7 mouse cellular contexts compared by ENCODE assay signal in genomic region chr11:117599049-117599787, GRCm38 (mm10). TPM values are rescaled to one million over a fixed set of nuclear protein-coding genes. Genes with fewer than 3 reads are reported as not detected.
DNase-seq lines count a peak whose midpoint lies in the region; ATAC-seq lines count a peak whose summit lies in the region.

No protein-coding gene starts in this region.

- no peaks in the 10 kb centered on the region for H3K36me3 ChIP-seq in embryonic facial prominence, embryonic 14.5 days (ENCODE audit: control insufficient read depth, insufficient read depth, low read length)
- no peaks in the 10 kb centered on the region for H3K36me3 ChIP-seq in hindbrain, embryonic 15.5 days
- H3K36me3 ChIP-seq in stomach, embryonic 14.5 days (ENCODE audit: control insufficient read depth, insufficient read depth, low read length) = no peaks in the 10 kb centered on the region

- peaks cover 27% of the 10 kb centered on the region for H3K4me1 ChIP-seq in embryonic facial prominence, embryonic 14.5 days (ENCODE audit: control insufficient read depth, insufficient read depth, low read length)
- H3K4me1 ChIP-seq in hindbrain, embryonic 15.5 days (replicated peaks) = peaks cover 55% of the 10 kb centered on the region
- peaks cover 14% of the 10 kb centered on the region; the same call in 1 of the 2 replicates for H3K4me1 ChIP-seq in stomach, embryonic 14.5 days (ENCODE audit: control insufficient read depth, insufficient read depth, low read length)

- 0 out of 2 replicates have a peak overlapping the region, but pooled peaks have one; percentile 39 for H3K27ac ChIP-seq in embryonic facial prominence, embryonic 14.5 days (replicated peaks; ENCODE audit: low read depth, low read length)
- H3K27ac ChIP-seq in hindbrain, embryonic 15.5 days (replicated peaks) = peak overlapping the region; percentile 81
- no peak overlapping the region for H3K27ac ChIP-seq in stomach, embryonic 14.5 days (ENCODE audit: low read length)

- H3K27me3 ChIP-seq in embryonic facial prominence, embryonic 14.5 days (replicated peaks; ENCODE audit: control insufficient read depth, insufficient read depth, low read length) = 0 out of 2 replicates have a peak, but pooled peaks cover 5% of the 10 kb centered on the region
- H3K27me3 ChIP-seq in hindbrain, embryonic 15.5 days = 0 out of 2 replicates have a peak, but pooled peaks cover 3% of the 10 kb centered on the region
- 0 out of 2 replicates have a peak, but pooled peaks cover 8% of the 10 kb centered on the region for H3K27me3 ChIP-seq in stomach, embryonic 14.5 days (ENCODE audit: control insufficient read depth, insufficient read depth, low read length)

- H3K9me3 ChIP-seq in embryonic facial prominence, embryonic 14.5 days (ENCODE audit: control insufficient read depth, low read length) = no peaks in the 10 kb centered on the region
- H3K9me3 ChIP-seq in hindbrain, embryonic 15.5 days = no peaks in the 10 kb centered on the region
- no peaks in the 10 kb centered on the region for H3K9me3 ChIP-seq in stomach, embryonic 14.5 days (ENCODE audit: control insufficient read depth, low read depth, low read length)

- DNase-seq in 416B (ENCODE audit: low read depth) = peak; percentile 38
- DNase-seq in A20 (ENCODE audit: low read depth, low spot score) = peak; percentile 56
- DNase-seq in embryonic facial prominence, embryonic 14.5 days (ENCODE audit: low spot score) = peak; percentile 50
- peak; percentile 18 for DNase-seq in lung, postnatal 14 days
- DNase-seq in urinary bladder, postnatal 10 days (ENCODE audit: low spot score) = no peak

- no peak for ATAC-seq in embryonic facial prominence, embryonic 14.5 days (ENCODE audit: low read depth)
- ATAC-seq in hindbrain, embryonic 15.5 days (ENCODE audit: low FRiP score, low read depth) = no peak
- ATAC-seq in stomach, embryonic 14.5 days (ENCODE audit: insufficient number of reproducible peaks, insufficient read depth, low FRiP score, low read depth) = no peak

- H3K4me2 ChIP-seq in embryonic facial prominence, embryonic 14.5 days (ENCODE audit: low read depth, low read length) = peak overlapping the region; percentile 55
- H3K4me2 ChIP-seq in hindbrain, embryonic 15.5 days = peak overlapping the region; percentile 28
- peak overlapping the region; percentile 42 for H3K4me2 ChIP-seq in stomach, embryonic 14.5 days (replicated peaks; ENCODE audit: low read depth, low read length)

- peak overlapping the region; percentile 34 for H3K4me3 ChIP-seq in embryonic facial prominence, embryonic 14.5 days (ENCODE audit: low read depth, low read length)
- no peak overlapping the region for H3K4me3 ChIP-seq in hindbrain, embryonic 15.5 days
- H3K4me3 ChIP-seq in stomach, embryonic 14.5 days (ENCODE audit: low read depth, low read length) = peak overlapping the region; percentile 22; the same call in 1 of the 2 replicates

- 6% methylated on average over 16 of the region's 16 CpGs for WGBS in embryonic facial prominence, embryonic 14.5 days
- WGBS in hindbrain, embryonic 15.5 days = 8% methylated on average over 16 of the region's 16 CpGs
- WGBS in stomach, embryonic 14.5 days = 7% methylated on average over 16 of the region's 16 CpGs

- H3K9ac ChIP-seq in embryonic facial prominence, embryonic 14.5 days (ENCODE audit: low read depth, low read length) = peak overlapping the region; percentile 54
- H3K9ac ChIP-seq in hindbrain, embryonic 15.5 days = no peak overlapping the region
- no peak overlapping the region for H3K9ac ChIP-seq in stomach, embryonic 14.5 days (replicated peaks; ENCODE audit: low read depth, low read length)

RNA-seq across cellular contexts. Expression of gene Tnrc6c, which starts 54.9 kb away (rescaled TPM):
- polyA plus RNA-seq in embryonic facial prominence, embryonic 14.5 days (2014; fragmentation: Nextera tagmentation; extraction: Ambion mirVana) = 15.2 and 16.3 TPM in 2 replicates
- polyA plus RNA-seq in hindbrain, embryonic 15.5 days (2015; fragmentation: Nextera tagmentation; extraction: Ambion mirVana) = 24.2 and 24.7 TPM in 2 replicates
- 15.5 TPM in 2 replicates for polyA plus RNA-seq in stomach, embryonic 14.5 days (2014; fragmentation: Nextera tagmentation; extraction: Ambion mirVana)
